Mouse (Mus musculus) olfactory bulb, adult 2 months (tissue): ENCODE results near the gene Prr3.

Experiments
- CTCF ChIP-seq: fragments of 200-500 bp; IDR thresholded peaks from 2 replicates; pipeline ENCODE4 v1.5.1; 2012; ENCODE audit warnings: low read depth, mild to moderate bottlenecking, low read length, moderate library complexity; ENCODE audit not compliant: insufficient read depth
- POLR2A ChIP-seq: fragments of 200-500 bp; IDR thresholded peaks from 2 replicates; pipeline ENCODE4 v1.6.1; 2012; ENCODE audit warnings: mild to moderate bottlenecking, low read depth, low read length, moderate library complexity; ENCODE audit not compliant: insufficient read depth

- TF ChIP-seq POLR2A, result no peak
- TF ChIP-seq CTCF, result peak; percentile 50
Observed at GRCm38 (mm10) chr17:35937700-35938348, 42.2 kb downstream of the Prr3 start.
